In the genomic region with DNA sequence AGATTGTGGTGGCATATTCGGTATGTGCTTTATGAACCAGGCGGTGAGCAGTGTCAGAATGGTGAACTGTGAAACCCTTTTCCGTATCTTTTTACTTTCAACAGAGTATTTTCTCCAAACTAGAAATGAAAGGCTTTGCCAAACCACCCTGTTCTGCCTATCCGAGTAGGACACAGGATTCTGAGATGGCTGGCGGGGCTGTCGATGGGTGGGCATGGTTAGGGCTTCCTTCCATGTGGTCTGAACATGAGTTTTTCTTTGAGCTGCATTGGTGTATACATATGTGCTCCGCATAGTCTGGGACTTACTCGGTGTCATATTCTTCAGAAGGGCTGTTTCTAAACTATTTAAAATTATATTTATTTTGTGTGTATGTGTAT, we compare ENCODE assay signal across 8 mouse cellular contexts. TPM values are rescaled to one million over a fixed set of nuclear protein-coding genes. Genes with fewer than 3 reads are reported as not detected.
DNase-seq lines count a peak whose midpoint lies in the region; ATAC-seq lines count a peak whose summit lies in the region.

No protein-coding gene starts in this region.

- H3K4me2 ChIP-seq in heart, embryonic 13.5 days, result peak overlapping the region; percentile 84
- H3K4me2 ChIP-seq in neural tube, embryonic 13.5 days, result peak overlapping the region; percentile 66

- no peaks in the 10 kb centered on the region; the same call in 1 of the 2 replicates for H3K36me3 ChIP-seq in heart, embryonic 13.5 days
- peaks cover under 1% of the 10 kb centered on the region; the same call in 1 of the 2 replicates for H3K36me3 ChIP-seq in limb, embryonic 10.5 days
- H3K36me3 ChIP-seq in neural tube, embryonic 13.5 days, result no peaks in the 10 kb centered on the region

- 14% methylated on average over 8 of the region's 8 CpGs for WGBS in heart, embryonic 13.5 days
- 21% methylated on average over 8 of the region's 8 CpGs for WGBS in limb, embryonic 10.5 days
- 14% methylated on average over 8 of the region's 8 CpGs for WGBS in neural tube, embryonic 13.5 days

- peak overlapping the region; percentile 94 for H3K4me3 ChIP-seq in heart, embryonic 13.5 days
- H3K4me3 ChIP-seq in limb, embryonic 10.5 days, result peak overlapping the region; percentile 98
- peak overlapping the region; percentile 93 for H3K4me3 ChIP-seq in neural tube, embryonic 13.5 days

- DNase-seq in heart, postnatal 36 days, result no peak
- peak; percentile 36 for DNase-seq in thymus, postnatal 4 days
- no peak for DNase-seq in thymus, postnatal 10 days (ENCODE audit: low spot score in 2 of 2)
- DNase-seq in limb, embryonic 10.5 days (ENCODE audit: low spot score), result no peak
- no peak for DNase-seq in spleen, postnatal 36 days (ENCODE audit: low spot score in 2 of 2)
- DNase-seq in kidney, postnatal 10 days, result no peak

- intact Hi-C loops in heart, postnatal 36 days (cut with DNase I), result loop anchor here (2.0 to 5.0 kb wide), 4 partner anchors 55 to 137 kb away; a partner anchor contains a TSS

- no peaks in the 10 kb centered on the region for H3K9me3 ChIP-seq in heart, embryonic 13.5 days
- no peaks in the 10 kb centered on the region for H3K9me3 ChIP-seq in limb, embryonic 10.5 days (replicated peaks)
- no peaks in the 10 kb centered on the region for H3K9me3 ChIP-seq in neural tube, embryonic 13.5 days

- H3K4me1 ChIP-seq in heart, embryonic 13.5 days, result peaks cover 13% of the 10 kb centered on the region
- H3K4me1 ChIP-seq in limb, embryonic 10.5 days, result peaks cover 14% of the 10 kb centered on the region
- peaks cover 27% of the 10 kb centered on the region for H3K4me1 ChIP-seq in neural tube, embryonic 13.5 days (replicated peaks)

- no peaks in the 10 kb centered on the region for H3K27me3 ChIP-seq in heart, embryonic 13.5 days (replicated peaks)
- no peaks in the 10 kb centered on the region for H3K27me3 ChIP-seq in limb, embryonic 10.5 days (ENCODE audit: low read depth, poor library complexity, severe bottlenecking)
- H3K27me3 ChIP-seq in neural tube, embryonic 13.5 days, result no peaks in the 10 kb centered on the region

- peak overlapping the region; percentile 96 for H3K27ac ChIP-seq in heart, embryonic 13.5 days (replicated peaks)
- H3K27ac ChIP-seq in limb, embryonic 10.5 days, result peak overlapping the region; percentile 99
- H3K27ac ChIP-seq in neural tube, embryonic 13.5 days (replicated peaks), result peak overlapping the region; percentile 99

- H3K9ac ChIP-seq in heart, embryonic 13.5 days, result peak overlapping the region; percentile 96
- peak overlapping the region; percentile 99 for H3K9ac ChIP-seq in neural tube, embryonic 13.5 days

- ATAC-seq in heart, embryonic 13.5 days (ENCODE audit: extremely low read depth, insufficient number of reproducible peaks, low FRiP score, low TSS enrichment), result no peak
- peak; percentile 37 for ATAC-seq in neural tube, embryonic 13.5 days (ENCODE audit: low read depth)

RNA-seq across cellular contexts. Expression of a gene that starts 1.0 kb away (rescaled TPM):
- 2.4 and 2.9 TPM in 2 replicates for polyA plus RNA-seq in heart, embryonic 13.5 days (2015; fragmentation: Nextera tagmentation; extraction: Ambion mirVana)
- 10 to 100 TPM; 21.0 to 21.5 TPM for total RNA-seq in heart, postnatal 36 days (2021)
- 5.2 and 6.0 TPM in 2 replicates for polyA plus RNA-seq in limb, embryonic 10.5 days (2016; fragmentation: Nextera tagmentation; extraction: Ambion mirVana)
- polyA plus RNA-seq in neural tube, embryonic 13.5 days (2015; fragmentation: Nextera tagmentation; extraction: Ambion mirVana), result 5.4 and 6.1 TPM in 2 replicates

RNA-seq across cellular contexts. Expression of a gene that starts 35.8 kb away (rescaled TPM):
- polyA plus RNA-seq in heart, embryonic 13.5 days (2015; fragmentation: Nextera tagmentation; extraction: Ambion mirVana), result 0.31 and 0.61 TPM in 2 replicates
- total RNA-seq in heart, postnatal 36 days (2021), result 10 to 100 TPM; 48.9 to 51.9 TPM
- polyA plus RNA-seq in limb, embryonic 10.5 days (2016; fragmentation: Nextera tagmentation; extraction: Ambion mirVana), result 0.24 and 0.28 TPM in 2 replicates
- polyA plus RNA-seq in neural tube, embryonic 13.5 days (2015; fragmentation: Nextera tagmentation; extraction: Ambion mirVana), result 0.63 and 0.68 TPM in 2 replicates
